Mouse (Mus musculus): ENCODE data around the gene Eomes. TPM values are rescaled to one million over a fixed set of nuclear protein-coding genes. Genes with fewer than 3 reads are reported as not detected.
A peak's percentile ranks its signal among the peaks of the same experiment; 100 is the strongest.

Eomes gene
- polyA plus RNA-seq, 1 experiment from 2014 or later = 0.10 TPM

GRCm38 (mm10) chr9:118508601-118509000, 30.6 kb downstream of the Eomes start:
- H3K27ac ChIP-seq (ENCODE audit: low read length) = no peak overlapping the region
- H3K4me2 ChIP-seq (ENCODE audit: low read depth, low read length) = peak overlapping the region; percentile 84
- no peak overlapping the region for H3K9ac ChIP-seq (ENCODE audit: low read depth, low read length)
- H3K9me3 ChIP-seq (ENCODE audit: control insufficient read depth, low read length) = no peaks in the 10 kb centered on the region
- no peaks in the 10 kb centered on the region for H3K27me3 ChIP-seq (replicated peaks; ENCODE audit: control insufficient read depth, insufficient read depth, low read length)
- H3K4me3 ChIP-seq (ENCODE audit: low read length) = no peak overlapping the region
- WGBS = 80% methylated on average over 7 of the region's 7 CpGs
- no peak for ATAC-seq
- no peaks in the 10 kb centered on the region for H3K36me3 ChIP-seq (ENCODE audit: control insufficient read depth, insufficient read depth, low read length)
- peaks cover 41% of the 10 kb centered on the region for H3K4me1 ChIP-seq (ENCODE audit: control insufficient read depth, insufficient read depth, low read length)

- no peaks in the 10 kb centered on the region for H3K9me3 ChIP-seq (ENCODE audit: control insufficient read depth, low read length)
- H3K27ac ChIP-seq (ENCODE audit: low read length) = peak overlapping the region; percentile 85
- H3K4me1 ChIP-seq (ENCODE audit: control insufficient read depth, insufficient read depth, low read length) = peaks cover 36% of the 10 kb centered on the region
- H3K9ac ChIP-seq (ENCODE audit: low read depth, low read length) = 0 out of 2 replicates have a peak overlapping the region, but pooled peaks have one; percentile 25
- no peak overlapping the region for H3K4me3 ChIP-seq (ENCODE audit: low read length)
- 63% methylated on average over 15 of the region's 15 CpGs for WGBS
- H3K27me3 ChIP-seq (replicated peaks; ENCODE audit: control insufficient read depth, insufficient read depth, low read length) = no peaks in the 10 kb centered on the region
- H3K36me3 ChIP-seq (ENCODE audit: control insufficient read depth, insufficient read depth, low read length) = peaks cover 2% of the 10 kb centered on the region; the same call in 1 of the 2 replicates
- ATAC-seq = 0 out of 2 replicates have a peak, but pooled peaks have one; percentile 17
- 0 out of 2 replicates have a peak overlapping the region, but pooled peaks have one; percentile 9 for H3K4me2 ChIP-seq (ENCODE audit: low read depth, low read length)
These were observed 33.1 kb downstream of the Eomes start for GRCm38 (mm10) chr9:118510941-118511690.

DNA sequence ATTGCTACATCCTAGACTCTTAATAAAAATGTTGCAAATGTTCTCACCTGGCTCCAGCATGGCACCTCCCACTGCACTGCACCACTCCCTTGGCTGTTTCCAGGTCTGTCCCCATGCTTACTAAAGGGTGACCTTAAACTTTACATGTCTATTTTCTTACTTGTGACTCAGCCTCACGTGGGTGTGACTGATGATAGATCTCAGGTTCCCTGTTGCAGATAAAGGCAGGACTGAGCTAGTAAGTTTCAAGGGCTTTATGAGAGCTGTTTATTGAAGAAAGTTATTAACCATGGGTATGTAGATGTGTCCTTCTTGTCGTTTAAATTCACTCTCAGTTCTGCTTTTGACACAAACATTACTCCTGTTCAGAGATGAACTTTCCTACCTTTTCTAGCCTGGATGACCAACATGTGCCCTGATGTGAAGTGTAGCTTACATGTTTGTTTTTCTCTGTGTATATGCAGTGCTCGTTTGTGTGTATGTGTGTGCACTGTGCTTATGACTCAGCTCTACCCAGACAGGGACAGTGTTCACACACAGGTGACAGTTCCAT, 34.7 kb downstream of the Eomes start:
- H3K36me3 ChIP-seq (ENCODE audit: control insufficient read depth, insufficient read depth, low read length) = peaks cover 2% of the 10 kb centered on the region; the same call in 1 of the 2 replicates
- H3K4me2 ChIP-seq (ENCODE audit: low read depth, low read length) = no peak overlapping the region
- 55% methylated on average over 3 of the region's 3 CpGs for WGBS
- H3K4me1 ChIP-seq (ENCODE audit: control insufficient read depth, insufficient read depth, low read length) = peaks cover 28% of the 10 kb centered on the region
- ATAC-seq = peak; percentile 91
- H3K9me3 ChIP-seq (ENCODE audit: control insufficient read depth, low read length) = no peaks in the 10 kb centered on the region
- peak overlapping the region; percentile 53 for H3K27ac ChIP-seq (ENCODE audit: low read length)
- H3K4me3 ChIP-seq (ENCODE audit: low read length) = no peak overlapping the region
- no peaks in the 10 kb centered on the region for H3K27me3 ChIP-seq (replicated peaks; ENCODE audit: control insufficient read depth, insufficient read depth, low read length)
- H3K9ac ChIP-seq (ENCODE audit: low read depth, low read length) = no peak overlapping the region

DNA sequence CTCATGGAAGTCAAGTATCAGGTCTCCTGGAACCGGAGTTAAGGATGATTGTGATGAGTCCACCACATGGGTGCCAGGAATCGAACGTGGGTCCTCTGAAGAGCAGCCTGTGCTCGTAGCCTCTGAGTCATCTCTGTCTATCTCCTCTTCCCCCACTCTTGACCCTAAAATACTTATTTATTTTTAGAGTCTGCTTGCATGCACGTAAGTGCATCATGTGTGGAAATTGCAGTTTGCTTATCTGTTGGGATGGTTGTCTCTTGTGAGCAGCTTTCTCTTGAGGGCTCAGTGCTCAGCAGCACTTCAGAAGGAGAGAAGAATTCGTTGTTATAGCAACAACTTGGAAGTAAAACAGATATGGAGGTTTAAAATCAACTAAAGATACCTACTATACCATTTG, 37.5 kb downstream of the Eomes start:
- H3K36me3 ChIP-seq (ENCODE audit: control insufficient read depth, insufficient read depth, low read length) = peaks cover 2% of the 10 kb centered on the region; the same call in 1 of the 2 replicates
- no peak for ATAC-seq
- H3K27ac ChIP-seq (ENCODE audit: low read length) = no peak overlapping the region
- H3K9ac ChIP-seq (ENCODE audit: low read depth, low read length) = no peak overlapping the region
- no peaks in the 10 kb centered on the region for H3K9me3 ChIP-seq (ENCODE audit: control insufficient read depth, low read length)
- H3K27me3 ChIP-seq (replicated peaks; ENCODE audit: control insufficient read depth, insufficient read depth, low read length) = no peaks in the 10 kb centered on the region
- 95% methylated on average over 6 of the region's 6 CpGs for WGBS
- H3K4me3 ChIP-seq (ENCODE audit: low read length) = no peak overlapping the region
- H3K4me2 ChIP-seq (ENCODE audit: low read depth, low read length) = no peak overlapping the region
- peaks cover 25% of the 10 kb centered on the region for H3K4me1 ChIP-seq (ENCODE audit: control insufficient read depth, insufficient read depth, low read length)

GRCm38 (mm10) chr9:118516162-118516561, 38.1 kb downstream of the Eomes start:
- Histone ChIP-seq H3K27ac (ENCODE audit: low read length) (no peak overlapping the region), H3K4me2 (ENCODE audit: low read depth, low read length) (no peak overlapping the region), H3K36me3 (ENCODE audit: control insufficient read depth, insufficient read depth, low read length) (peaks cover 2% of the 10 kb centered on the region; the same call in 1 of the 2 replicates), H3K27me3 (replicated peaks; ENCODE audit: control insufficient read depth, insufficient read depth, low read length) (no peaks in the 10 kb centered on the region), H3K9me3 (ENCODE audit: control insufficient read depth, low read length) (no peaks in the 10 kb centered on the region), H3K4me3 (ENCODE audit: low read length) (no peak overlapping the region), H3K9ac (ENCODE audit: low read depth, low read length) (no peak overlapping the region), H3K4me1 (ENCODE audit: control insufficient read depth, insufficient read depth, low read length) (peaks cover 20% of the 10 kb centered on the region)
- 95% methylated on average over 3 of the region's 3 CpGs for WGBS
- no peak for ATAC-seq

GRCm38 (mm10) chr9:118517619-118518018, 39.6 kb downstream of the Eomes start:
- Histone ChIP-seq H3K9ac (ENCODE audit: low read depth, low read length) (no peak overlapping the region), H3K36me3 (ENCODE audit: control insufficient read depth, insufficient read depth, low read length) (peaks cover 2% of the 10 kb centered on the region; the same call in 1 of the 2 replicates), H3K4me3 (ENCODE audit: low read length) (no peak overlapping the region), H3K27me3 (replicated peaks; ENCODE audit: control insufficient read depth, insufficient read depth, low read length) (no peaks in the 10 kb centered on the region), H3K27ac (ENCODE audit: low read length) (no peak overlapping the region), H3K4me2 (ENCODE audit: low read depth, low read length) (no peak overlapping the region), H3K9me3 (ENCODE audit: control insufficient read depth, low read length) (no peaks in the 10 kb centered on the region), H3K4me1 (ENCODE audit: control insufficient read depth, insufficient read depth, low read length) (peaks cover 12% of the 10 kb centered on the region; the same call in 1 of the 2 replicates)
- WGBS = 80% methylated on average over 8 of the region's 8 CpGs
- no peak for ATAC-seq

GRCm38 (mm10) chr9:118519101-118519500, 41.1 kb downstream of the Eomes start:
- WGBS = 65% methylated on average over 8 of the region's 8 CpGs
- Histone ChIP-seq H3K4me1 (ENCODE audit: control insufficient read depth, insufficient read depth, low read length) (peaks cover 12% of the 10 kb centered on the region; the same call in 1 of the 2 replicates), H3K4me3 (ENCODE audit: low read length) (no peak overlapping the region), H3K9ac (ENCODE audit: low read depth, low read length) (no peak overlapping the region), H3K27me3 (replicated peaks; ENCODE audit: control insufficient read depth, insufficient read depth, low read length) (no peaks in the 10 kb centered on the region), H3K36me3 (ENCODE audit: control insufficient read depth, insufficient read depth, low read length) (peaks cover under 1% of the 10 kb centered on the region; the same call in 1 of the 2 replicates), H3K9me3 (ENCODE audit: control insufficient read depth, low read length) (no peaks in the 10 kb centered on the region), H3K27ac (ENCODE audit: low read length) (no peak overlapping the region), H3K4me2 (ENCODE audit: low read depth, low read length) (no peak overlapping the region)
- ATAC-seq = no peak

- H3K4me2 ChIP-seq (ENCODE audit: low read depth, low read length) = no peak overlapping the region
- no peaks in the 10 kb centered on the region for H3K9me3 ChIP-seq (ENCODE audit: control insufficient read depth, low read length)
- 43% methylated on average over 8 of the region's 8 CpGs for WGBS
- ATAC-seq = no peak
- no peak overlapping the region for H3K4me3 ChIP-seq (ENCODE audit: low read length)
- H3K9ac ChIP-seq (ENCODE audit: low read depth, low read length) = no peak overlapping the region
- H3K4me1 ChIP-seq (ENCODE audit: control insufficient read depth, insufficient read depth, low read length) = peaks cover 12% of the 10 kb centered on the region; the same call in 1 of the 2 replicates
- H3K27ac ChIP-seq (ENCODE audit: low read length) = no peak overlapping the region
- H3K36me3 ChIP-seq (ENCODE audit: control insufficient read depth, insufficient read depth, low read length) = peaks cover 3% of the 10 kb centered on the region; the same call in 1 of the 2 replicates
- no peaks in the 10 kb centered on the region for H3K27me3 ChIP-seq (replicated peaks; ENCODE audit: control insufficient read depth, insufficient read depth, low read length)
These were observed 42.0 kb downstream of the Eomes start for GRCm38 (mm10) chr9:118520011-118520410.

GRCm38 (mm10) chr9:118520858-118521257, 42.8 kb downstream of the Eomes start:
- H3K27ac ChIP-seq (ENCODE audit: low read length) = no peak overlapping the region
- WGBS = 36% methylated on average over 3 of the region's 3 CpGs

More at GRCm38 (mm10) chr9:118520858-118521257, 42.8 kb downstream of the Eomes start:
- Histone ChIP-seq H3K4me2 (ENCODE audit: low read depth, low read length) (no peak overlapping the region), H3K36me3 (ENCODE audit: control insufficient read depth, insufficient read depth, low read length) (peaks cover 5% of the 10 kb centered on the region; the same call in 1 of the 2 replicates), H3K9me3 (ENCODE audit: control insufficient read depth, low read length) (no peaks in the 10 kb centered on the region), H3K27me3 (replicated peaks; ENCODE audit: control insufficient read depth, insufficient read depth, low read length) (no peaks in the 10 kb centered on the region), H3K4me3 (ENCODE audit: low read length) (no peak overlapping the region), H3K9ac (ENCODE audit: low read depth, low read length) (no peak overlapping the region), H3K4me1 (ENCODE audit: control insufficient read depth, insufficient read depth, low read length) (peaks cover 12% of the 10 kb centered on the region; the same call in 1 of the 2 replicates)
- ATAC-seq = no peak

Measured in intestine, embryonic 16.5 days (tissue).